Mouse (Mus musculus) gastrocnemius, postnatal 36 days (tissue): ENCODE data around the gene Apof. TPM values are rescaled to one million over a fixed set of nuclear protein-coding genes. Genes with fewer than 3 reads are reported as not detected.

ENCODE experiments used
- DNase-seq, 2 experiments: peaks; one replicate each; pipeline ENCODE4 v3.0.0; 2022
- intact Hi-C: fragments of 180-260 bp; cut with DNase I; formaldehyde crosslinking; loops from one replicate; pipeline ENCODE4 v1.15.1; 2025
- long read RNA-seq, 2 experiments: library from polyadenylated mRNA; stranded (forward); transcript quantifications; one replicate each; pipeline ENCODE4 v2.0.0; 2021
- total RNA-seq, 2 experiments: library from RNA; stranded (reverse); gene quantifications; 2 replicates each; pipeline ENCODE4 v1.2.3; 2021

Apof gene
- total RNA-seq = not detected
- long read RNA-seq, experiment 1 = 0 reads
- long read RNA-seq, experiment 2 = 0 reads

- DNase-seq = no peak
- intact Hi-C loops = no loop called here
Measured at GRCm38 (mm10) chr10:128268371-128268770, at the start of gene Apof. TSS of gene Apof (plus strand) at chr10:128268671.

- intact Hi-C loops = no loop called here
- no peak for DNase-seq
Measured at GRCm38 (mm10) chr10:128221533-128222286, 46.8 kb upstream of the Apof start.

DNA sequence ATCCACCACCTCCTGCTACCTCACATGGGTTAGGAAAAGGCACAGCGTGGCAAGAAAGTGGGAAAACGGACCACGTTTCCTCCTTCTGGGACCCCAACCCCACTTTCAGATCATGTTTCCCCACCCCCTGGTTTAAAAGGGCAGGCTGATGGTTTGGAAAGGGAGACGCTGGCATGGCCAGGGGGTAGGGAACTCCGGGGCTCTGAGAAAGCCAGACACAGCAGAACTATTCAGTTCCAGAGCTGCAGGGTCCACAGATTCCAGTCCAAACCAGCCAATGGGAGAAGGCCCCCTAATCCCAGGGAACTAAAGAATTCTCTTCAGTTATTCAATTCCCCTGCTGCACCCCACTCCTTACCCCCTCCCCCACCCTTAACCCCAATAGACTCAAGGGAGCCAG, 43.4 kb upstream of the Apof start:
- DNase-seq = no peak
- intact Hi-C loops = no loop called here

GRCm38 (mm10) chr10:128225538-128225937, 42.9 kb upstream of the Apof start, which contains the start of gene Mip:
TSS of gene Mip (plus strand) at chr10:128225838.
- intact Hi-C loops = no loop called here
- no peak for DNase-seq

DNA sequence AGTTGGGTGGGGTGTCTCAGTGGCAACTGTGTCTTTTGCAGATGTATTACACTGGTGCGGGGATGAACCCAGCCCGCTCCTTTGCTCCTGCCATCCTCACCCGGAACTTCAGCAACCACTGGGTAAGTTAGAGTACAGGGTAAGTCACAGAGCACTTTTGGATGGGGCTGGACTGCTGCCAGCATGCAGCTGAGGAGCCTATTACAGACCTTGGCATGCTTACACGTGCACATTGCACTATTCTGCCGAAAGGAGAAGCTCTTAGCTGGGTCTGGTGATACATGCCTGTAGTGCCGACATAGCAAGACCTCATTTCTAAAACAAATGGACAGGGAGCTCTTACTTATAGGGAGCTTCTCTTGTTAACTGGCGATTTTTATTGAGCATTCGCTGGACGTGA, 40.9 kb upstream of the Apof start:
- DNase-seq = no peak
- intact Hi-C loops = no loop called here

GRCm38 (mm10) chr10:128228009-128228408, 40.5 kb upstream of the Apof start:
- no peak for DNase-seq
- intact Hi-C loops = no loop called here

GRCm38 (mm10) chr10:128230582-128230981, 37.9 kb upstream of the Apof start:
- no peak for DNase-seq
- intact Hi-C loops = no loop called here

DNA sequence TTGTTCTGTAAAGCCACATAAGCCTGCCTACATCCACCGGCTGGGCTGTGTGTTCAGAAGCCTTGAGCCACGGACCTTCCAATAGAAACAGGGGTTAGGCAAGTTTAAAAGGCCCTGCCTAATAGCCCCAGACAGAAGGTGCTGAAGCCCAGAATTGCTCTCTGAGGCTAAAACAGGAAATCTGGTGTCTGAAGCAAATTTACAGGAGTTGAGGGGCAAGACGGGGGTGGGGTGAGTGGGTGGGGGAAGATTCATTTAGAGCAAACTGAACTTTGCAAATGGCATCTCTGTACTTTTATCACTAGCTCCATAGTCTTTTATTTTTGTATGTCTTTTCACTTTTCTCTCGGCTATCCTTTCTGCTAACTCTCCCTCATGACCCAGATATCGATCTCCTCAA, 37.3 kb upstream of the Apof start:
- no peak for DNase-seq
- intact Hi-C loops = no loop called here

GRCm38 (mm10) chr10:128231697-128232419, 36.6 kb upstream of the Apof start, which contains the start of gene Timeless:
TSS of gene Timeless (plus strand) at chr10:128232065.
- peak; percentile 82 to 91 for DNase-seq

GRCm38 (mm10) chr10:128232420-128232985, 36.0 kb upstream of the Apof start:
- intact Hi-C loops = loop anchor here (1.0 kb wide), 1 partner anchor 20 kb away; no protein-coding TSS in a partner anchor
- no peak for DNase-seq

More at GRCm38 (mm10) chr10:128231697-128232419, 36.6 kb upstream of the Apof start, which contains the start of gene Timeless:
- intact Hi-C loops = loop anchor here (1.0 kb wide), 1 partner anchor 20 kb away; no protein-coding TSS in a partner anchor

GRCm38 (mm10) chr10:128236321-128236720, 32.1 kb upstream of the Apof start:
- DNase-seq = no peak
- intact Hi-C loops = no loop called here

DNA sequence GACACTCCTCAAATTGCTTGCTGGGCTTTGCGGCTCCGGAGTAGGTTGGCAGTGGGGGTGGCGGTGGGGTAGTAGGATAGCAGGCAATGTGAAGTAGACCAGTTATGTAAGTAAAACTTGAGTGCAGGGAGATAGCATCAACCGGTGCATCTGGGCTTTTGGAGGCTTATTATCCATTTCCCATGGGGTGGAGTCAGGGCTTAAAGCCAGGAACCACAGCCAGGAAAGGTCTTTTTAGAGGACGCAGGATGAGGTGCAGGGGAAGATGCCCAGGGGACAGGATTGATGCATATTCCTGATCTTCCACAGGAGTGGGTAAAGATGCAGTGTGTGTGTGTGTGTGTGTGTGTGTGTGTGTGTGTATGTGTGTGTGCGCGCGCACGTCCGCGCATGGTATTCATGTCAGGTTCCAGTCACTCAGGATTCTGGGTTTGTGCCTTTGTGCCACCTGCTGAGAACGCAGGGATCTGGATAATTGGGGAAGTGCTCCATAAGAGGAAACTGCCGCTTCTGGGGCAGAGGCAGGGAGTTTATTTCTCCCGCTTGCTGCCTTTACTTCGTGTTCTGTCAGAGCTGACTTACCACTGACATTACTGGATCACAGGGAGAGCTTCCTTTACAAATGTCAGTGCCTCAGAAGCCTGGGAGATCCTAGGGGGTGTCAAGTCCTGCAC, 30.5 kb upstream of the Apof start:
- DNase-seq = peak; percentile 31
- intact Hi-C loops = no loop called here

DNA sequence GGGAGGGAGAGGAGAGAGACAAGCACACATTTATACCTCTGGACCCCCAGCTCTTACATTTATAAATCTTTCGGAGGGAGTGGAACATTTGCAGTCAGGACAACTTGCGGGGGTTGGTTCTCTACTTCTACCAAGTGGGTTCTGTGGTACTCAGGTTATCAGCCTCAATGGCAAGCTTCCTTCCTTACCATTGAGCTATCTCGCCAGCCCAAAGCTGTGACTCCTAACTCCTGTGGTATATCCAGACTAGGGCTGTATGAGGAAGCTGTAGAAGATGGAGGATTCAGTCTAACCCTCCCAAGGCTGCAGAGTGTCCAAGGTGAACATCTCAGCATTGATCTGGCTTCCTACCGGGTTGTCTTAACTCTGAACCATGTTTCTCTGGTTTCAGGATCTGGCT, 29.3 kb upstream of the Apof start:
- intact Hi-C loops = no loop called here
- no peak for DNase-seq

GRCm38 (mm10) chr10:128240131-128240530, 28.3 kb upstream of the Apof start:
- intact Hi-C loops = no loop called here

GRCm38 (mm10) chr10:128243252-128243651, 25.2 kb upstream of the Apof start:
- DNase-seq = no peak
- intact Hi-C loops = no loop called here

More at GRCm38 (mm10) chr10:128240131-128240530, 28.3 kb upstream of the Apof start:
- no peak for DNase-seq

- intact Hi-C loops = no loop called here
- DNase-seq = no peak
Measured at GRCm38 (mm10) chr10:128244121-128244520, 24.4 kb upstream of the Apof start.

- intact Hi-C loops = no loop called here
- peak in 1 of 2 experiments; percentile 51 for DNase-seq
Measured at GRCm38 (mm10) chr10:128247020-128247732, 21.3 kb upstream of the Apof start.

DNA sequence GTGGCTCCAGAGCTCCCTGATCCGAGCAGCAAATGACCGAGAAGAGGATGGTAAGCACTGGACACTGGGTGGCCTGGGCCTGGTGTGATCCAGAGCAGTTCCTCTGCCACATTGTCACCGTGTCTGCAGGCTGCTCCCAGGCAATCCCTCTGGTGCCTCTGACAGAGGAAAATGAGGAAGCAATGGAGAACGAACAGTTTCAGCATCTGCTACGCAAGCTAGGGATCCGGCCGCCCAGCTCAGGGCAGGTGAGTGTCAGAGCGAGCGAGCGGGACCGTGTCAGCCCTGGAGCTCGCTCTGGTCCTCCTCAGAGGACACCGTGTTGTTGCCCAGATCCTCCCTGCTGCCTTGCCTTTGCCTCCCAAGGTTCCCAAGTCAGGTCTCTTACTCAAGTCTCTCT, 17.9 kb upstream of the Apof start:
- DNase-seq = no peak
- intact Hi-C loops = no loop called here

DNA sequence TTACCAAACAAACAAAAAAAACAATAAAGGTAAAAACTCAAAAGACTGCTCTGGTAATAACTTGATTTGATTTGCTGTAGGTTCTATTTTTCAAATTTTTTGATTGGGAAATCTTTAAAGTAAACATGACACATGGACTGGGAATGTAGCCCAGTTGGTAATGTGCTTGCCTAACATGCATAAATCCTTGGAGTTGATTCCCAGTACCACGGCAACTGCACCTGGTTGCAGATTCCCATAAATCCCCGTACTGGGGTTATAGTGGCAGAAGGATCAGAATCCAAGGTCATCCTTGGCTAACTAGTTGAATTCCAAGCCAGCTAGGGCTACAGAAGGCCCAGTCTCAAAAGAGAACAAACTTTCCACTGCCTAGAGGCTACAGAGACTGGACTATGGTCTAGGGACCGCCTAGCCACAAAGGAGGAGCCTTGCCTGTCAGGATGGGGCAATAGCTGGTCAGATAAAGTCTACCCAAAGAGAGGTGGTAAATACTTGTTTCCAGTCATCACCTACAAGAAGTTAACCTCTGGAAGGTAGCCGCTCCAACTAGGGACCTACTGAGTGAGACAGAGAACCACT, 14.7 kb upstream of the Apof start, which contains the start of gene Apon:
TSS of gene Apon (plus strand) at position 420 of the 579 bp plus-strand sequence.
- intact Hi-C loops = no loop called here
- no peak for DNase-seq
